Mouse (Mus musculus): Measurements from ENCODE around the gene March5.
A peak's percentile ranks its signal among the peaks of the same experiment; 100 is the strongest.

Gene March5

GRCm38 (mm10) chr19:37265333-37266103, 58.2 kb downstream of the March5 start:
- peak; percentile 95 for DNase-seq

- no peak for DNase-seq
Observed at GRCm38 (mm10) chr19:37269106-37269505, 61.8 kb downstream of the March5 start.

All from kidney, adult 9 months (tissue).